Mouse (Mus musculus): ENCODE results near the gene Kcnip2. TPM values are rescaled to one million over a fixed set of nuclear protein-coding genes. Genes with fewer than 3 reads are reported as not detected.
"Not testable (repeated sequence)": the region's sequence is repeated elsewhere in the genome, so short reads cannot be mapped to it uniquely, and the experiment has no call there.

The Kcnip2 gene
- total RNA-seq, 2 experiments from 2014 or later = 205 to 217 TPM

GRCm38 (mm10) chr19:45812673-45813252 is 3.1 kb downstream of the Kcnip2 start:
- intact Hi-C loops (cut with DNase I) = loop anchor here (2.0 kb wide), 2 partner anchors 140 to 202 kb away; no protein-coding TSS in a partner anchor
- DNase-seq (ENCODE audit: low spot score) = no peak

GRCm38 (mm10) chr19:45812115-45812514 is 3.7 kb downstream of the Kcnip2 start:
- intact Hi-C loops (cut with DNase I) = loop anchor here (2.0 kb wide), 2 partner anchors 141 to 203 kb away; no protein-coding TSS in a partner anchor
- no peak for DNase-seq (ENCODE audit: low spot score)

- no peak for DNase-seq (ENCODE audit: low spot score)
- intact Hi-C loops (cut with DNase I) = no loop called here
Measured at GRCm38 (mm10) chr19:45811028-45811674, 4.7 kb downstream of the Kcnip2 start.

GRCm38 (mm10) chr19:45807732-45808131 is 8.1 kb downstream of the Kcnip2 start:
- intact Hi-C loops (cut with DNase I) = no loop called here
- no peak for DNase-seq (ENCODE audit: low spot score)

GRCm38 (mm10) chr19:45805817-45806216 is 10.0 kb downstream of the Kcnip2 start:
- DNase-seq (ENCODE audit: low spot score); intact Hi-C loops (cut with DNase I): not testable (repeated sequence)

- no peak for DNase-seq (ENCODE audit: low spot score)
Measured at GRCm38 (mm10) chr19:45804593-45805368, 11.1 kb downstream of the Kcnip2 start.

GRCm38 (mm10) chr19:45803408-45803807 is 12.5 kb downstream of the Kcnip2 start:
- intact Hi-C loops (cut with DNase I) = no loop called here

More at GRCm38 (mm10) chr19:45804593-45805368, 11.1 kb downstream of the Kcnip2 start:
- intact Hi-C loops (cut with DNase I) = no loop called here

GRCm38 (mm10) chr19:45802702-45803101 is 13.2 kb downstream of the Kcnip2 start:
- no peak for DNase-seq (ENCODE audit: low spot score)
- intact Hi-C loops (cut with DNase I) = no loop called here

More at GRCm38 (mm10) chr19:45803408-45803807, 12.5 kb downstream of the Kcnip2 start:
- no peak for DNase-seq (ENCODE audit: low spot score)

GRCm38 (mm10) chr19:45796879-45797278 is 19.0 kb downstream of the Kcnip2 start:
- no peak for DNase-seq (ENCODE audit: low spot score)
- intact Hi-C loops (cut with DNase I) = no loop called here

- intact Hi-C loops (cut with DNase I) = no loop called here
- DNase-seq (ENCODE audit: low spot score) = no peak
Measured at GRCm38 (mm10) chr19:45796061-45796556, 19.8 kb downstream of the Kcnip2 start.

GRCm38 (mm10) chr19:45795406-45795944 is 20.4 kb downstream of the Kcnip2 start:
- no peak for DNase-seq (ENCODE audit: low spot score)
- intact Hi-C loops (cut with DNase I) = no loop called here

- no peak for DNase-seq (ENCODE audit: low spot score)
- intact Hi-C loops (cut with DNase I) = no loop called here
Measured at GRCm38 (mm10) chr19:45794718-45795117, 21.1 kb downstream of the Kcnip2 start.

GRCm38 (mm10) chr19:45792404-45792803 is 23.5 kb downstream of the Kcnip2 start:
- intact Hi-C loops (cut with DNase I) = no loop called here
- DNase-seq (ENCODE audit: low spot score) = no peak

- DNase-seq (ENCODE audit: low spot score) = no peak
- intact Hi-C loops (cut with DNase I) = no loop called here
Measured at GRCm38 (mm10) chr19:45789888-45790874, 25.7 kb downstream of the Kcnip2 start.

GRCm38 (mm10) chr19:45789365-45789764 is 26.5 kb downstream of the Kcnip2 start:
- no peak for DNase-seq (ENCODE audit: low spot score)
- intact Hi-C loops (cut with DNase I) = no loop called here

GRCm38 (mm10) chr19:45788337-45788736 is 27.5 kb downstream of the Kcnip2 start:
- no peak for DNase-seq (ENCODE audit: low spot score)
- intact Hi-C loops (cut with DNase I) = no loop called here

GRCm38 (mm10) chr19:45787450-45787849 is 28.4 kb downstream of the Kcnip2 start:
- no peak for DNase-seq (ENCODE audit: low spot score)
- intact Hi-C loops (cut with DNase I) = no loop called here

- intact Hi-C loops (cut with DNase I) = no loop called here
- no peak for DNase-seq (ENCODE audit: low spot score)
Measured at GRCm38 (mm10) chr19:45785470-45785869, 30.4 kb downstream of the Kcnip2 start.

- no peak for DNase-seq (ENCODE audit: low spot score)
- intact Hi-C loops (cut with DNase I) = loop anchor here (2.0 kb wide), 1 partner anchor 35 kb away; the partner anchor contains the start of gene Npm3
Measured at GRCm38 (mm10) chr19:45783933-45784576, 31.8 kb downstream of the Kcnip2 start.
